Mouse (Mus musculus) embryo, embryonic 10.5 days (tissue): ENCODE data around the gene Spred3.
"Not testable (repeated sequence)": the region's sequence is repeated elsewhere in the genome, so short reads cannot be mapped to it uniquely, and the experiment has no call there.

ENCODE experiments used
- DNase-seq: peaks from one replicate; pipeline ENCODE4 v3.0.0-alpha.2; 2015; ENCODE audit warnings: low spot score

Spred3 gene

DNA sequence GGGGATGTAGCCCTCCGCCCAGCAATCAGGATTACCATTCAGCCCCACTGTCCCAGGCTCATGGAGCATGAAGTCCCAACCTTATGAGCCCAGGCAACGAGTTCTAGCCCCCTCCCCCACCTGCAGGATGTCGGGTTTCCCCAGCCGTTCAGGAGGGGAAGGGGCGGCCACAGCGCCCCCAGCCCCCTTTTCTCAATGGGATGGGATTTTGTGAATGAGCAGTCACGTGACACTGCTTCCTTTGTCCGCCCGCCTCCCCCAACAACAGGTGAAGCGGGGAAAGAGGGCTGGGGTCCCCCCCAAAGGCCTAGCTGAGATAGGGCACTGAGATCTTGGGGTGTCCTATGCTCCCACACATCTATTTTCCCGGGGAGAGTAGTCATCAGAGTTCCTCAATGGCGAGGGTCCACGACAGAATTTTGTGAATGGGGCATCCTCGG lies 1.4 kb downstream of the Spred3 start:
- DNase-seq, result no peak

DNA sequence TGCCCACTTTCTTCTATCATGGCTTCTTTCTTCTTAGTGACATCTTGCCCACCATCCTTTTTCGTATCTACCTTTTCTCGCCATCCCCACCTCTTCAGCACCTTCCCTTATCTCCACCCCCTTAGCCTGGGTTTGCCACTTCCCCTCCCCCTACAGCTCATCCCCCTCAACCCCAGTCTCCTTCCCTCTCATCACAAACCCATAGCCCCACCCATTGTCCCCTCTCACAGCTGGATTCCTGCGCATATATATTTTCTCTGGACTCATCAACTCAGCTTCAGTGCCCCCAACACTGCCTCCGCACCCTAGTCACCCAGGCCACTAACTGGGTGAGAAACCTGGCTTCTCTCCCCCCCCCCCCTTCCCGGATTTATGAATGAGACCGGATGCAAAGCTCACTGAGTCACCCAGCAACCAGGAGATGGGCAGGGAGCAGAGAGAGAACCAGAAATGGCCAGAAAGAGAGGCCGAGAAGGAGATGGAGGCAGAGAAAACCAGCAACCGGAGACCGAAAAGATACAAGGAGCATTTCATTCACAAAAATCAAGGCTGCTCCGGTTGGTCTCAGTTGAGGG lies 2.0 kb downstream of the Spred3 start:
- peak; percentile 17 for DNase-seq

GRCm38 (mm10) chr7:29167656-29168055 lies 2.6 kb downstream of the Spred3 start:
- no peak for DNase-seq

DNA sequence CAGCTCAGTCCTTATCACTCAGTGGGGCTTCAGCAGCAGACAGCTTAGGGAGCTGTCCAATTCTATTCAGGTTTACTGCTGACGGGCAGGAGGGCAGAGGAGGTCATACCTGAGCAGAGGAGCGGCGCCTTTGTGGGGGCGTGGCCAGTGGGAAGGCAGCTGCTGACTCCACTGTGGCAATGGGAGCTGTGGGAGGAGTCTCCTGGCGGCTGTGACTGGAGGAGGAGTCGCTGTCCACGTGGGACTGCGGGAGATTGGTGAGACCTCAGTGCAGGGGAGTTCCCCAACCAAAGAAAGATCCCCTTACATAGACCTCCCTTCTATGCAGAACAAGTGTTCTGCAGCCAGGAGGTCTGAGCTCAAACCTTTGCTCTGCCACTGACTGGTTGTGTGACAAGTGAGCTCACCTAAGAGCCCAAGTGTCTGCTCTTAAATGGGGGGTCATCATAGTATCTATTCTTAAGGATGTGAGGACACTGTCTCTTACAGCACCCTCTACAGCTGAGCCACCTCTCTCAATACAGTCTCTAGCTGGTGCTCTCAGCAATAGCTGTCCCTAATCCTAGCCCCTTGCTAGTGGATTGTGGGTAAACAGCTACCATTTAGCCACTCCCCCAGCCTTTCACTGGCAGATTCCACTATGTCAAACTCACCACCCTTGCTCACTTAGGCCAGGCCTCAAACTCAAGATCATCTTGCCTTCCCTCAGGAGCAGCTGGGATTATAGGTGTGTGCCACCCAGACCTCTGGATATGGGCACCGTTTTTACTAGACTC lies 7.3 kb downstream of the Spred3 start:
- DNase-seq, result peak; percentile 52

- DNase-seq, result no peak
These were observed 7.9 kb downstream of the Spred3 start for GRCm38 (mm10) chr7:29162294-29162693.

DNA sequence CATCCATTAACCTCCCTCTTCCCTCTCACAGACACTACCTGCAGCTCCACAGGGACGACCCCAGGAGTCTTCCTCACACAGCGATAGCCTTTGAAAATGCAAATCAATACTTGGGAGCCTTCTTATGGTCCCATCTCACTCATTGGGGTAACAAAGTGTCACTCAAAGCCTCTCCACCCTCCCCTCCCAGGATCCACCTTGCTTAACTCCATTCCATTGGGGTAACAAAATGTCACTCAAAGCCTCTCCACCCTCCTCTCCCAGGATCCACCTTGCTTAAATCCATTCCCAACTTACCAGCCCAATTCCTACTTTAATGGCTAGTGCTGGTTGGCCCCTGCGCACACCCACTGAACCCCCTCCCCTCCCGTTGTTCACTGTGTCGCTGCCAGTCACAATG lies 11.9 kb downstream of the Spred3 start:
- no peak for DNase-seq

DNA sequence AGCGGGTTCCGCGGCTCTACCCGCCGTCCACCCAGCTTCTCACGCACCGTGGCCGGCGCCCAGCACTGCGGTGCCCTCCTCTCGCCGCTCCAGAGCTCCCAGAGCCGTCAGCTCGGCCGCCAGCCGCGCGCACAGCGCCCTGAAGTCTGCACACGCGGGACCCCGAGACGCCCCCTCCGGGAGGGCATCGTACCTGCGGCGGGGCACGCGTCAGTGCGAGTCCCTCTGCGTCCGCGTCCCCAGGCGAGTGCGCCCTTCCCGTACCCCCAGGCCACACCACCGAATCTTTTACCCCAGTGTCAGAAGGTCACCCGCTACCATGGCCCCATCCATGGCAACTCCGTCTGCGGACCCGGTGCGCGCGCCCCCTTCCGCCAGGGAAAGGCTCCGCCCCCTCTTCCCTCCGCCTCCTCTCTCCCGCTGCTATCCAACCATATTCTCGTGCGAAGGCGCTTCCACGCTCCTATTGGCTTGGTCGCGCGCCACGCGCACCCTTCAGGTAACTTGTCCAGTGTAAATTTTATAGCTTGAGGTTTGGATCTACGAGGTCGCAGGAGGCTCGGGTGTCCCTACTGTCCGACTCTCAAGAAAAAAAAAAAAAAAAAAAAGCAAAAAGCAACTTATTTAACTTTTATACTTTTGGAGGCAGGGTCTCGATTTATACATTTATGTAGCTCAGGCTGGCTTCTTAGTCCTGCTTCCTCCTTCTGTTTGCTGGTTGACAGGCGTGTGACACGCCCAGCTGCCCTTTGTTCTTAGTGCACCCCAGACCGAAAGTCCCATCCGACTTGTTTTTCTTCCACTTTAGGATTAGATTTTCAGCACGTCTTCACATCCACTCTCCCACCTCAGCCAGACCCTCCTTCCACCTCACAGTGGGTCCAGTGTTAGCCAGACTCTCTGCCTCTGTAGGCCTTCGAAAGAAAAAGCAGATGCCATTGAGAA lies 14.1 kb downstream of the Spred3 start, which contains the start of gene Fam98c:
Gene Fam98c (minus strand): TSS at position 397 of the 945 bp plus-strand sequence.
- DNase-seq, result peak; percentile 91

DNA sequence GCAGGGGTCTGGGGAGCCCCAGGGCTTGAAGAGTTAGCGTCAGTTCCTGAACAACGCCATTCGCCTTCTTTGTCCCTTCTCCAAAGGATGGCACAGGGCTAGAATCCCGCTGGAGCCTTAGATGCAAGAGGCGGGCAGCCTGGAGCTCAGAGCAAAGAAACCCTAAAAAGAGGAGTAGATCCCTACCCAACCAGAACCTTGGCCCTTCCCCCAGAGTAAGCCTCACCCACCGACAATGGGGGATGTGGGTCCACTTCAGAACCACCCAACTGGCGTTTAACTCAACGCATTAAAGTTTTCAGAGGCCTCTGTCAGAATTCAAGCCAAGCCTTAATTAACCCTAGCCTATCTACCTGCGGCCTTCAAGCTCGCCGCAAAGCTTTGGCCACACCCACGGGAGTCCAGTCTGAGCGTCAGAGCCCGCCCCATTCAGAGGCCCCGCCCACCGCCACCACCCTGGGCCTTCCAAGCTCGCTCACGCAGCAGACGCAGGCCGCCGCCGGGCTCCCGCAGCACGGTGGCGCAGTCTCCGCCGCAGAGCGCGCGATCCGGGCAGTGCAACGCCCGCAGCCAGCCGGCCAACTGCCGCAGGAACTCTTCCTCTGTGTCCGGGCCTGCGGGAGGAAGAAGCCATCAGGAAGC lies 14.9 kb downstream of the Spred3 start:
- DNase-seq, result peak; percentile 88

DNA sequence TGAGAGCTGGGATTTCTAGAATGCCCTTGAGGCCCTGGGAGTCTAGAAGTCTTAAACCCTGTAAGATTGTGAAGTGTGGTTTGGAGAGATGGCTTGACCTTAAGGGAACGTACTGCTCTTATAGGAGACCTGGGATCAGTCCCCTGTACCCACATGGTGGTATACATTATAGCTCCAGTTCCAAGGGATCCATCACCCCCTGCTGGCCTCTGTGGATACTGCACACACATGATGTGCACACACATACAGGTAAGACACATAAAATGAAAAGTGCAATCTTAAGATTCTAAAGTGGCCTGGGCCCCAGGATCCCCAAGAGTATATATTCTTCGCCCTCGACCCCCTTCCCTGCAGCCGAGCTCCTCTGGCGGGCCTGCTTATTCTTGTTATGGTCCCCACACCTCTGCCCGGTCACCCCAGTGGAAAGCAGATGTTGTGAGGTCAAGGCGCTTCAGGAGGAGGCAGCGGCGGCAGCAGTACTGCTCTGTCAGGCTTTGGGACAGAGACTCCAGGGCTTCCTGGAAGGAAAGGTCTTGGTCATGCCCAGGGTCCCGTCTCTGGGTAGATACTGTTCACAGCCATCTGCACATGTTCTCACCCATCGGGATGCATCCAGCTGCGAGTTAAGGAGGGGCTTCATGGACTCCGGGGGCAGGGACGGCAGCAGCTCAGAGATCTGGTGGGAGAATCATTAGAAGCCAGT lies 16.0 kb downstream of the Spred3 start:
- no peak for DNase-seq

GRCm38 (mm10) chr7:29151486-29151885 lies 18.7 kb downstream of the Spred3 start:
- DNase-seq, result no peak

GRCm38 (mm10) chr7:29148771-29149170 lies 21.4 kb downstream of the Spred3 start:
- DNase-seq, result no peak

DNA sequence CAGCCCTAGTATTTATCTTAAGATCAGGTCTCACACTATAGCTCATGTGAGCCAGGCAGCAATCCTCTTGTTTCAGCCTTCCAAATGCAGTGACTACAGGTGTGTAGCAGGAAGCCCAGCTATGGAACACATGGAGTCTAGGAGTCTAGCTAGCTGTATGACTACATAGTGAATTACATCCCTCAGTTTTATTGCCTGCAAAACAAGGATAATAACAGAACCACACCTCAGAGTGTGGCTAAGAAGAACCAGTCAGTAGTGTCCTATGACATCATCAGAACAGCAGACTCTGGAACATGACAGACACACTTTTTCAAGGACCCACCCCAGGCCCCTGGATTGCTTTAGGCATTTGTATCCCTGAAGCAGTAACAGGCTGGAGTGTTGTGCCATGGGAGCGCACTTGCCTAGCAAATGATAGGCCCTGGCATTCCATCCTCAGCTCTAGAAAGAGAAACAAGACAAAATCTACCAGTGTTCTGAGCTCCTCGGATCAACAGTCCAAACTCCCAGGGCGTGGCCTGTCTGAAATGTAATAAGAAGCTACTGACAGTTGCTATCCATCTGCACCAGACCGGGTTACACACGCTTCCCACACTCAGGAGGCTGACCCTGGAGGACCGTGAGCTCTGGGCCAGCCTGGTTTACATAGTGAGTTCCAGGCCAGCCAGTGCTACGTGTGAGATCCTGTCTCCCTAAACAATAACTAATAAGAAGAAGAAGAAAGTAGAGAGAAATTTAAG lies 23.4 kb downstream of the Spred3 start:
- DNase-seq, result no peak

DNA sequence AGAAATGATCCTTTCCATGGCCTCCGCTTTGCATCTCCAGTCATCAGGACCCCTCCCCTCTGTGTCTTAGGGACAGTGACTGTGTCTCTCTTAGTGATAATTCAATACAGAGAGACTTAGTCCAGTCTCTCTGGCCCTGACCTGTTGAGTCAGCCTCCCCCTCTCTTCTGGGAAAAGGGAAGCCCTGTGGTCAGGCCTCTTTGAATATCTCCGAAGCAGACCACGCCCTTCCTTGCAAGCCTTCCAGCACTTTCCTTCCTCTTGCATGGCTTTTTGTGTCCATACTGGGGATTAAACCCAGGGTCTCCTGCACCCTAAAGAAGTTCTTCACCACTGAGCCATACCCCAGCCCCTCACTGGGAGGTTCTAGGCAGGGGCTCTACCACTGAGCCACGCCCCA lies 26.2 kb downstream of the Spred3 start:
- no peak for DNase-seq

DNA sequence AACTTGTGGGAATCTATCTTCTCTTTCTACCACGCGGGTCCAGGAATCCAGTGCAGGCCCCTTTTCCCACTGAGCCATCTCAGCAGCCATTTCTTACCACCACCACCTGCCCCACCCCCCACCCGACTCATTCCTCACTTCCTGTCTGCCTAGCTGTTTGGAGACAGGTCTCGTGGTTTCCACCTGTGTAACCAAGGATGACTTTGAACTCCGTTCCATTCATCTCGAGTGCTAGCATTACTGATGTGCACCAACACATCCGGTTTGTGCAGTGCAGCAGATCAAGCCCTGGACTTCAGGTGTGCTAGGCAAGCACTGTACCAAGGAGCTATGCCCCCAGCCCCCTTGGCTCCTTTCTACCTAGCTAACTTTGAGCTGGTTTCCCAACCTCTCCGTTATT lies 28.8 kb downstream of the Spred3 start:
- DNase-seq, result no peak

DNA sequence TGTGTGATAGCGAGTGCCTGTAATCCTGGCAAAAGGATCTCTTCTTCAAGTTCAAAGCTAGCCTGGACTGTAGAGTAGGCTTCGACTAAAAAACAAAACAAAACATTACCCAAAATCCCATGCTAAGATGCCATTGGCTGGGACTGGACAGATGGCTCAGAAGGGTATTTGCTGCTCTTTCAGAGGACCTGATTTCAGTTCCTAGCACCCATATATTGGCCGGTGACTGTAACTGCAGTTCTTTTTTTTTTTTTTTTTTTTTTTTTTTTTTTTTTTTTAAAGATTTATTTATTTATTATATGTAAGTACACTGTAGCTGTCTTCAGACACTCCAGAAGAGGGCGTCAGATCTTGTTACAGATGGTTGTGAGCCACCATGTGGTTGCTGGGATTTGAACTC lies 31.0 kb downstream of the Spred3 start:
- DNase-seq, result not testable (repeated sequence)

DNA sequence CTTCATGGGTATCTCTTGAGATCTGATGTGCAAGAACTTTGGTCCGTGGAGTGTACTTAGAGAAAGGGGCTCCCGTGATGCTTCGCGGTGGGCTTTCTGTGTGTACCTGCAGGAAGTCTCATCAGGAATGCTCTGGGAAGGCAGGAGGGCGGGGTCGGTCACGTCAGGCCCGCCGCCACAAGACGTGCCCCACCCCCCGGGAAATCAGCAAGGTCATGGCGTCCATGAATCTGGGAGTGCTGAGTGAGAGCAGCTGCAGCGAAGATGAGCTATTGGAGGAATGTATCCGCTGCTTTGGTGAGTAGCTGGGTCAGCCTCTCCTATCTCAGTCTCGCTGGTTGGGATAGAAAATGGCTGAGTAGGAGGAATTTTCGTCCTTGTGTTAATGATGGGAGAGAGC lies 32.8 kb downstream of the Spred3 start:
- DNase-seq, result no peak

DNA sequence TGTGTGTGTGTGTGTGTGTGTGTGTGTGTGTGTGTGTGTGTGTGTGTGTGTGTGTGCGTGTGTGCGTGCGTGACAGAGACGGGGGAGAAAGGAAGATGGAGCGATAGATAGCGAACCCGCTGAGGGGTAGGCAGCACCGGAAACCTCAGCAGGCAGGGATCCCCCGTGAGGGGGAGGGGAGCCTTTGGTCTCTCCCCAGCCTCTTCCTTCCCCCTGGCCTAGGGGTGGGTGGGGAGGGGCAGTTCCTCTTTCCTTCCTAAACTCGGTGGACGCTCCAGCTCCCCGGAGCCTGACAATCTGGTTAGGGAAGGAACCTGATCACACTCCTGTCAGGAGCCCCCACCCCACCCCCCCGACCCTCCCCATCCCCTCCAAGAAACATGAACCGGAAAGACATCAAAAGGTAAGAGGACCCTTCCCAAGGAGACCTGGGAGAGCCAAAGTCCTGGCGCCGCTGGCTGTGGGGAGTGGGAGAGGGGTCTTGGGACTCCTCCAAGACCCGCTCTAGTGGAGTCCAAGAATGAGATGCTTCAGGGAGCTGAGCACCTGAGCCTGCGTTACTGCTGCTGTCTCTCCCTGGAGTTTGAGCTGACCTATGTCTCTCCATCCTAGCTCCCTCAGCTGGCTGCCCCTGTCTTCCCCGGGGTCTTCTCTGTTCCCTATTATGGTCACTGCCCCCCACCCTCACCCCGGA lies 35.4 kb downstream of the Spred3 start, which contains the start of gene Rasgrp4:
Gene Rasgrp4 (plus strand): TSS at position 159 of the 694 bp plus-strand sequence.
- DNase-seq, result peak; percentile 61

GRCm38 (mm10) chr7:29134230-29134629 lies 36.0 kb downstream of the Spred3 start:
- peak; percentile 32 for DNase-seq

DNA sequence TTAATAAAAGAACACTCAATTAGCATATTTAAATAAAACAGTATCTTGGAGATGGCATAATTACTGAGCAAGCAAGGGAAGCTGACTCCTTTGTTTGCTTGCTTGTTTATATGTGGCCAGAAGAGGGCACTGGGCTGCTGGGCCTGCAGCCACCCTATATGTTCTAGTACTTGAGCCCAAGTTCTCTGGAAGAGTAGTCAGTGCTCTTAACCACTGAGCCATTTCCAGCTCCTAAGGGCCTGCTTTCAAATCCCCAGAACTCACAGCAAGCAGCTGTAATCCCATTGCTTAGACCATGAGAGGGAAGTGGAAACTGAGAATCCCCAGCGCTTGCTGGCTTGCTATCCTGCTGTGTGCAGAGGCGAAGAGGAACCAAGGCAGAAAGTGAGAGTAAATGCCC lies 41.5 kb downstream of the Spred3 start:
- peak; percentile 33 for DNase-seq
